Mouse (Mus musculus): ENCODE data around the gene Gm37419. TPM values are rescaled to one million over a fixed set of nuclear protein-coding genes. Genes with fewer than 3 reads are reported as not detected.

Gene Gm37419
- total RNA-seq (2015), result not detected in 2 replicates
- not detected in 2 replicates for total RNA-seq (2017)

GRCm38 (mm10) chr16:23988466-23989208 is at the start of gene Gm37419, which contains the start of gene Bcl6:
TSS of gene Gm37419 (plus strand) at chr16:23988482.
TSS of gene Bcl6 (minus strand) at chr16:23988852.
- peak; percentile 36 for ATAC-seq (replicated peaks; ENCODE audit: poor library complexity)

- ATAC-seq (replicated peaks; ENCODE audit: poor library complexity), result no peak
These were observed 43.5 kb upstream of the Gm37419 start for GRCm38 (mm10) chr16:23944801-23945200.

- ATAC-seq (replicated peaks; ENCODE audit: poor library complexity), result no peak
These were observed 40.6 kb upstream of the Gm37419 start for GRCm38 (mm10) chr16:23947654-23948053.

GRCm38 (mm10) chr16:23952101-23952727 is 36.1 kb upstream of the Gm37419 start:
- no peak for ATAC-seq (replicated peaks; ENCODE audit: poor library complexity)

GRCm38 (mm10) chr16:23953189-23953958 is 34.9 kb upstream of the Gm37419 start:
- ATAC-seq (replicated peaks; ENCODE audit: poor library complexity), result peak; percentile 60; the same call in 1 of the 2 replicates

- no peak for ATAC-seq (replicated peaks; ENCODE audit: poor library complexity)
These were observed 34.4 kb upstream of the Gm37419 start for GRCm38 (mm10) chr16:23953959-23954260.

GRCm38 (mm10) chr16:23958938-23959337 is 29.3 kb upstream of the Gm37419 start:
- ATAC-seq (replicated peaks; ENCODE audit: poor library complexity), result no peak

GRCm38 (mm10) chr16:23962401-23962800 is 25.9 kb upstream of the Gm37419 start:
- peak; percentile 61 for ATAC-seq (replicated peaks; ENCODE audit: poor library complexity)

GRCm38 (mm10) chr16:23963896-23964668 is 24.2 kb upstream of the Gm37419 start:
- ATAC-seq (replicated peaks; ENCODE audit: poor library complexity), result no peak

- no peak for ATAC-seq (replicated peaks; ENCODE audit: poor library complexity)
These were observed 23.4 kb upstream of the Gm37419 start for GRCm38 (mm10) chr16:23964706-23965367.

- ATAC-seq (replicated peaks; ENCODE audit: poor library complexity), result no peak
These were observed 22.2 kb upstream of the Gm37419 start for GRCm38 (mm10) chr16:23966066-23966465.

GRCm38 (mm10) chr16:23967301-23967700 is 21.0 kb upstream of the Gm37419 start:
- peak; percentile 55; the same call in 1 of the 2 replicates for ATAC-seq (replicated peaks; ENCODE audit: poor library complexity)

GRCm38 (mm10) chr16:23968888-23969287 is 19.4 kb upstream of the Gm37419 start:
- no peak for ATAC-seq (replicated peaks; ENCODE audit: poor library complexity)

- ATAC-seq (replicated peaks; ENCODE audit: poor library complexity), result no peak
These were observed 18.4 kb upstream of the Gm37419 start for GRCm38 (mm10) chr16:23969919-23970318.

- no peak for ATAC-seq (replicated peaks; ENCODE audit: poor library complexity)
These were observed 16.0 kb upstream of the Gm37419 start for GRCm38 (mm10) chr16:23972126-23972740.

- no peak for ATAC-seq (replicated peaks; ENCODE audit: poor library complexity)
These were observed 15.4 kb upstream of the Gm37419 start for GRCm38 (mm10) chr16:23972901-23973300.

GRCm38 (mm10) chr16:23973635-23974367 is 14.5 kb upstream of the Gm37419 start:
- no peak for ATAC-seq (replicated peaks; ENCODE audit: poor library complexity)

- ATAC-seq (replicated peaks; ENCODE audit: poor library complexity), result no peak; the same call in 1 of the 2 replicates
These were observed 12.1 kb upstream of the Gm37419 start for GRCm38 (mm10) chr16:23976196-23976595.

- no peak for ATAC-seq (replicated peaks; ENCODE audit: poor library complexity)
These were observed 10.6 kb upstream of the Gm37419 start for GRCm38 (mm10) chr16:23977732-23978131.

Data from megakaryocyte progenitor cell, adult 5-6 weeks (primary cell).